Mouse (Mus musculus): ENCODE measurements around the gene Dleu7.

DNA sequence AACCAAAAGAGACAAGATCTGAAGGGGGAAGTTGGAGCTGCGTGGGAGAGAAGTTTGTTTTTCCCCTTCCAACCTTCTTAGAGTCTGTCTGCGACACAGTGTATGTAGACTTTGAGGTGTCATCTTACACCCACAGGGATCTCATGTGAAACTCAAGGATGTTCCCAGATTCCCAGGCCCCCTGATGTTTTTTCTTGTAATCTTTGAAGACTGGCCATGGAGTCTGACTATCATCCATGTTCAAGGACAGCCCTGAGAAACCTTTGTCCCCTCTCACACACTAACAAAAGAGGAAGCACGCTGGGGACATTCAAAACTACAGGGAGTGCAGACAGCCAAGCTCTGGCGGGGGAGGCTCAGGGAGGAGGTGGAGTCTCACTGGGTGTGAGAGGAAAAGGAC, 47.3 kb downstream of the Dleu7 start:
- TF ChIP-seq CTCF (IDR thresholded peaks at IDR 0.05; ENCODE audit: low read depth, low read length) (no peak), POLR2A (IDR thresholded peaks at IDR 0.05; ENCODE audit: extremely low read depth, insufficient read depth, low read length) (no peak)
